Mouse (Mus musculus) cerebellum, adult 9-10 months (tissue): ENCODE results near the gene Akt2.

Experiments used
- DNase-seq: peaks from one replicate; pipeline ENCODE4 v3.0.0; 2022

The Akt2 gene

DNA sequence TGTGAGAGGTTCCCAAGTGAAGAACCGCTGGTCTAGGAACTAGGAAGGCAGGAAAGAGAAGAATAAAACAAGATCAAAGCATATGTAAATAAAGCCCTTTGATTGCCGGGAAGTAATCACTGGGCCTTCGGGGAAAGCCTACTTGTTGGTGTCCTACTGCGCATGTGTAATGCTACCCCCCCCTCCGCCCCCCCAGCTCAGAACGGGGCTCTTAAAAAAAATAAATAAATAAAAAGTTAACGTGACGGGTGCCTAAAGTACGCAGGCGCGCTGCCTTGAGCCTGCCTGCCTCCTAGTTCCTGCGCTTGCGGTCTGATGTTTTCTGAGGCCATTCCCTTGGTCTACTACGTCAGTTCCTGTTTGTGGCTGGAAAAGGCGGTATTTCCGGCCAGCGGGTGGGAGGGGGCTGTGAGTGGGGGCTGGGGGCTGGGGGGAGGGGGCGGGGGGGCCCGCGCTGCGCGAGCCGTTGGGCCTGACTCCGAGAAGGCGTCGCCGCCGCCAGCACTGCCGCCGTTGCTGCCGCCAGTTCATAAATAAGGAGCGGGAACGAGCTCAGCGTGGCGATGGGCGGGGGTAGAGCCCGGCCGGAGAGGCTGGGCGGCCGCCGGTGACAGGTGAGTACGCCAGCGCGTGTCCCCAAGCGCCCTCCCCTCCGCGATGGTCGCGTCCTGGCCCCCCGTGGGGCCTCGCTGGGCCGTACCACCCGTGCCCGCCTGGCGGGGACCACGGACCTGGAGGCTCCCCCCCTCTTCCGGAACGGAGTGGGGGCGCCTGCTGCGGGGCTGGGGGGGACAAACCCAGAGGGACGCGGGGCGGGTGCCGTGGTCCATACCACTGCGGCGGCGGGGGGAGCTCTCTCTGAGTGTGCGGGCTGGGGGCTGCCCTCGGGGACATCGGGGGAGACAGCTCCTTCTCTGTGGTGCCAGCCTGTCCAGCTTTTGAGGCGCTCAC, at the start of gene Akt2:
Akt2 (plus strand) TSS at position 287 of the 951 bp plus-strand sequence.
- DNase-seq, result peak; percentile 97

DNA sequence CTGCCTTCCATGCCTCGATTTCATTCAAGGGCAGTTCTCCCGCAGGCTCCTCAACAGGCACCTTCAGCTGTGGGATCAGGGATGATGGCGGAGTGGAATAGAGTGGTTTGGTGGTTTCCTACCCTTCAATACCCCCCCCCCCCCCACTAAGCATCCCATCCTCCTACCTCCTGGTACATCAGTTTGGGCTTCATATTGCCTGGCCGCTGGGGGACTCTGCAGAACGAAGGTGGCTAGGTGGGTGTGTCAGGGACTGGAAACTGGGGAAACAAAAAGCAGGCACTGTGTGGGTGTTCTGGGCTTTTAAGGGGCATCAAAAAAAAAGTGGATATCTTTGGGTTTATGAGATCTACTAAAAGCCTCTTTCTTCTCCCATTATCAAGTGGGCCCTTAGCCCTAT, 49.4 kb upstream of the Akt2 start:
- no peak for DNase-seq

DNA sequence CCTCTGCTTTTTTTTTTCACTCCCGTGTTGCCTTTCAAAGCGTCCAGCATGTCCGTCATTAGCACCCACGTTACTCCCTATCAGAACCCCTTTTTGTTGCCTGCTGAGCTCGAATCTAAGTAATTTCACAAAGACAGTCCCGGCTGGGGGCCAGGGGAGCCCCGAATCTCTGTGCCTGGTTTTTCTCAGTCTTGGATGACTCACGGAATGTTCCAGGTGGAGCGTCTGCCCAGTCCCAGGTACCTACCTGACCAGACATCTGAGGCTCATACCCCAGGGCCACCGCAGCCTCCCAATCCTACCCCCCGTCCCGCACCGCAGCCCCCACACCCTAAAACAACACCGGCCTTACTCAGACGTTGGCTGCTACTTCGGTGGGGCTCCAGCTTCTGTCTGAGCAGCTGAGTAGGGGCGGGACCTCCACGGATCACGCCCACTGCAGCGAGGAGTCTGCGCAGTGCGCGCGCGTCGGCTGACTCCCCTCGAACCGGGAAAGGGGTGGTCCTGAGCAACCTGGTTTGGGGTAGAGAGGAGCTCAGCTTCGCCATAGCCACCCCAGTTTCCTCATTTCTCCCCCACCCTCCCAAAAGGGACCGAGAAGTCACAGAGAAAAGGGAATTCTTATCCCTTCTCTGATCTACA, 48.8 kb upstream of the Akt2 start:
- peak; percentile 89 for DNase-seq

DNA sequence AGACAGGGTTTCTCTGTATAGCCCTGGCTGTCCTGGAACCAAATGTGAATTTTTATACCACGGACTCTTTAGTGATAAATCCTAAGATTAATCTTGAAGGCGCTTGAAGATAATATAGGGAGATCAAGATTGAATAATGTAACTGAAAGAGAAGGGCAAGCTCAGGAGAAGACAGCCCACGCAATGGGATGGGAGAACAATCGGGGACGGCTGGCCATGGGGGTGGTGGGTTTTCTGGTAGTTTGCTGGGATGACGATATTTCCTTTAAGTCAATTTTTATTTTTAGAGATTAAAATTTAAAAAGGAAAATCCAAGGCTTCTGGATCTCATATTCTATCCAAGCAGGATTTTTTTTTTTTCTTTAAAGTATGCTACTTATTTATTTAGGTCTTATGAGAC, 48.3 kb upstream of the Akt2 start:
- DNase-seq, result no peak

DNA sequence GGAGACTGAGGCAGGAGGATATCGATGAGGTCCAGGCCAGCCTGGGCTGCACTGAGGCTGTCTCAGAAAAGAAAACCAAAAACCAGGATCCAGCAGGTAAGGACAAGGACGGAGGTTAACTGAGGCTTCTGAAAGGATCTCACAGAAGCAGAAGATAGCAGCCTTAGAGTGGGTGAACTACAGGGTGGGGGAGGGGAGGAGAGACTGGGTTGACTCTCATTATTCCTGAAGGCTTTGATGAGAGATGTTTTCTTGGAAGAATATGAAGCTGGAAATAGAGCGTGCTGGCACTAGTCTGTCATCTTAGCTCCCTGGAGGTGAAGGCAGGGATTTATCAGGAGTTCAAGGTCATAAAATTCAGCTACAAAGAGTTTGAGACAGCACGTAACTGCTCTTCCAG, 47.5 kb upstream of the Akt2 start:
- no peak for DNase-seq

DNA sequence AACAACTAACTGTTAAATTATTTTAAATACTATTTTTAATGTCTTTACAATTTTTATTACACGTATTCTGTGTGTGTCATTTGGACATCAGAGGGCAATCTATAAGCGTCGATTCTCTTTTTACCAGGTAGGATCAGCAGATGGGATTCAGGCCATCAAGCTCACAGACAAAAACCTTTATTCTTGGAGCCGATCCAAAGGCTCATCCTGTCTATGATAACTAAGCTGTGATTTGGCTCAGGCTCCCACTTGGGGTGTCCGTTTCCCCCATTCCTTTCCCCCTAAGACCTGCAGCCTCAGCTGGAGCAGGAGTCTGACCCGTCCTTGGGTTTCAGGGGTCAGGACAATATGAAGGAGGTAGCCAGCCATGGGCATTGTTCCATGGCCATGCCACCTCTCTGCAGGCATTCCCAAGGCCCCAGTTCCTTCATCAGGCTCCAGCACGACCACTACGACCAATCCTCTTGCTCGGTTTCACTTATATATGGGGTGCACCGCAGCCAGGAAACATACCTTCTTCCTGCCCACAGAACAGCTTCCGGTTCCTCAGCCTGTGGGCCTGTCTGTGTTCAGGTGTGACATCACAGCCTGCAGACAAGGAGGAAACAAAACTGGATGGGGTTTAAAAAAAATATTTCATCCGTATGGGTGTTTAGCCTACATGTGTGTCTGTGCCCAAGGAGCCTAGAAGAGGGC, 46.5 kb upstream of the Akt2 start:
- peak; percentile 53 for DNase-seq

DNA sequence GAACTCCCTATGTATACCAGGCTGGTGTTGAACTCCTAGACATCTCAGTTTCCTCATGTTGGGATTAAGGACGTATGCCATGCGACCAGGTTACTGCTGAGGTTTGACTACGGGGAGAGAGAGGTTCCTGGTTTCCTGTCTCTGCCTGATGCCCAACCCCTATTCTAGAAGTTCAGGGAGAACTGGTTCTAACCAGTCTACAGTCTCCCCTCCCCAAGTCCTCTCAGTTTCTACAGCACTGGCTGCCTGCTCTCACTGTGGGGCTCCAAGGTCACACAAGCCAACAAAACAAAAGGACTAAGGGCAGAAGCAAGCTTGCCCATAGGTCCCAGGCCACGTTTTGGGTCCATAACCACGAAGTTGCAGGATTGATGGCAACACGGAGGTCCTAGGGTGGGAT, 41.8 kb upstream of the Akt2 start:
- no peak for DNase-seq

DNA sequence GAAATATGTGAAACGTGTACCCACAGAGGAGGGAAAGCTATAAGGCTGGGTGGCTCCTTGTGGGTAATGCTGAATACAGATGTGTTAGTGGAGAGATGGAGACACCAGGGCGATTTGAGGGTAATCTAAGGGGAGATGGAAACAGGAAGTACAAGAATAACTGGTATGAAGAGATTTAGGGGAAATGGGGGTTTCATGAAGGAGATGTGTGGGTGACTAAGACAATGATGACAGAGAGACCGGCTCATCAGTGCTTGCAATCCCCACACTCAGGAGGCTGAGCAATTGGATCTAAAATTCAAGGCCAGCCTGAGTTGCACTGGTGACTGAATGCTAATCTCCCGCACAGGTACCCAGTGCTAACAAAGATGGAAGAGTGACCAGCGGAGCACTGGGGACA, 39.3 kb upstream of the Akt2 start:
- DNase-seq, result no peak

DNA sequence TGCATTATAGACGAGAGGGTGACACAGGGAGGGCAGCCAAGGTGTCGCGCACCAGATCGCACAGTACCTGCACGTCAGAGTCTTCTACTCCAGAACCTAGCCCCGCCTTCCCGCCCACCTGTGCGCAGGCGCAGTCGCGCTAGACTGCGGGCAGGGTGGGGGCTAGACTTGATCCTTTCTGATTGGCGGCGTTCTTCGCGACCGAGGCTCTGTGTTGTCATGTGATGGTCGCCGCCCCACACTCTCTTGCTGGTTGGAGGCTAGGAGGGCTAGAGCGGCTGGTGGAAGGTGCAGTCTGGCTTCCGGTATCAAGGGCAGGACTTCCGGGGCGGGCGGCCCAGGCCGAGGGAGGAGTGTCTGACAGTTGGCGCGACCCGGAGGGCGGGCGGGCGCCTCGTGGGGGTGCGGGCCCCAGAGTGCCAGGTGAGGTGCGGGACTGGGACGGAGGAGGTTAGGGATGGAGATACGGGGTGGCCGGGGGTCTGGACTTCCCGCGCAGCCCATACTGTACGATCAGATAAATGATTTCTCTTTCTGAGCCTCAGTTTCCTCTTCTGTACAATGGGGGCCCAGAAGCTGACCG, 38.3 kb upstream of the Akt2 start, which contains the start of the genes Pld3 and 2310022A10Rik:
Pld3 (minus strand) TSS at position 288 of the 583 bp plus-strand sequence.
2310022A10Rik (plus strand) TSS at position 303 of the 583 bp plus-strand sequence.
- DNase-seq, result peak; percentile 99

DNA sequence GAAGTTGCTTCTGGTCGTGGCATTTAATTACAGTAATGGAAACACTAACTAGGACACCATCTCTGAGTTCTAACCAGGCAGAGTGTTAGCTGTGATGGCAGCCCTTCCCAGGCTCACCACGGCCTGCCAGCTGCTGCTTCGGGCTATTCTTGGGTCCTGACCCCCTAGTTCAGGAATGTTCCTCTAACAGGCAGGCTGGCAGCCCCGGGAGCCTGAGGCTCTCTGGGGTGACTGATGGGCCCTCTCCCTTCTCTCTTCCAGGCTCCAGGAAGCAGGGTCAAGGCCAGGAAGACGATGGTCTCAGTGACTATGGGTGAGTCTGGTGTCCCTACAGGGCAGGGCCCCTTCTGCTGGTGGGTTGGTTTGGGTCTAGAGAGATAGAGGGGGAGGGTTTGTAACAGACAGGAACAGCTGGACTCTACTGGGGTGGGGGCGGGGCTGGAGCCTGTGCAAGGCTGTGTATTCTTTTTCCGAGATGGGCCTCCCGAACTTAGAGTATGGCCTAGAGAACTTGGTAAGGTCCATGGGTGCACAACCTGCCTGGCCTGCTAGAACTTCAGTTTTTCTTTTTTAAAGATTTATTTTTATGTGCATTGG, 31.0 kb upstream of the Akt2 start:
- no peak for DNase-seq

DNA sequence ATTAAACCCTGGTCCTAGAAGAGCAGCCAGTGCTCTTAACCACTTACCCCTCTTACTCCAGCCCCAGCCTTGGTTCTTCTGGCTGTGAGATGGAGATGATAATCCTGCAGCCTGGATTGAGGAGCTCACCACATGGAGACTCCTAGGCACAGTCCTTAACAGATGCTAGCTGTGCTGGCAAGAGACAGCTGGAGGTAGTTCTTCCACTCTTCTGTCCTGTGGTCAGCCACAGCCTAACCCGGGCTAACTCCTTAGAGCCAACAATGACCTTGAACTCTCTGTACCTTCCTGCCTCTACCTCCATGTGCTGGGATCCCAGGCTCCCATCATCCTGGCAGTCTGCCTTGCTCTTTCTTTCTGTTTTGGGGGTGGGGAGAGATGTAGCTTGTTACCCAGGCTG, 30.4 kb upstream of the Akt2 start:
- no peak for DNase-seq

DNA sequence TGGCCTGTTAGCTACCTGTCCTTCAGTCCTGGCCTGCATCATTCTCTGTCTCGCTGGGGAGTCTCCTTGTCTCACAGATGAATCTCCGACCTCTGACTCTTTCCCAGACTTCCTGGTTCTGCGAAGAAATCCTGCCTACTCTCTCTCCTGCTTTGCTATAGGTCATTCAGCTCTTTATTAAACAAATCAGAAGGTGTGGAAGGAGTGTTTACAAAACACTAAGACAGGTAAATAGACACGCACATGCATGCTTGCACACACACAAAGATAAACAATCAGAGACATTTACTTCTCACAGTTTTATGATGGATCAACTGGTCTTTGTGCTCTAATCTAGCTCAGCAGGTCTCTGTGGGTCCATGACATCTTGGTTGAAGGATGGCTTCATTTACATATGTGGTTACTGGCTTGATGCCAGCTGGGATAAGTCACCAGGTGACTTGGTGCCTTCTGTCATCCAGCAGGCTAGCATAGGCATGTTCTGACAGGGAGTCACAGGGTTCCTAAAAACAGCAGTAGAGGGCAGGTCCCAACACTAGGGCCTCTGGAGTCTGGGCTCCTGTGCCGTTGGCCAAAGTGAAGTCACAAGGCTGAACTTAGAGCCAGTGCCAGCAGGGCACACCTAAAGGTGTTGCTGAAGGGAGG, 21.6 kb upstream of the Akt2 start:
- DNase-seq, result no peak

DNA sequence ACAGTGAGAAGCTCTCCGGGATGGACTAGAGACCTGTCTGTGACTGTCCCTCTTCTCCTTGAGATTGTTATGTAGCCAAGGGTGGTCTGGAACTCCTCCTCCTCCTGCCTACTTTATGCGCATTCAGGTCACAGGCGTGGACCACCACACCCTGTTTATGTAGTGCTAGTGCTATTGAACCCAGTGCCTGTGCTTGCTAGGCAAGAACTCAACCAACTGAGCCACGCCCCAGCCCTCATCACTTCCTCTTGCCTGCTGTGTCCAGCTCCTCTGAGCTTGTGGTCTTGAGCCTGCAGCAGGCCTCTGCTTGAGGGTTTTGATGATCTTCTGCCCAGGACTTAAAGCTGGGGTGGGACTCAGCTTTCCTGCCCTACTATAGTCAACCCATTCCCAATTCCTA, 19.2 kb upstream of the Akt2 start:
- no peak for DNase-seq

DNA sequence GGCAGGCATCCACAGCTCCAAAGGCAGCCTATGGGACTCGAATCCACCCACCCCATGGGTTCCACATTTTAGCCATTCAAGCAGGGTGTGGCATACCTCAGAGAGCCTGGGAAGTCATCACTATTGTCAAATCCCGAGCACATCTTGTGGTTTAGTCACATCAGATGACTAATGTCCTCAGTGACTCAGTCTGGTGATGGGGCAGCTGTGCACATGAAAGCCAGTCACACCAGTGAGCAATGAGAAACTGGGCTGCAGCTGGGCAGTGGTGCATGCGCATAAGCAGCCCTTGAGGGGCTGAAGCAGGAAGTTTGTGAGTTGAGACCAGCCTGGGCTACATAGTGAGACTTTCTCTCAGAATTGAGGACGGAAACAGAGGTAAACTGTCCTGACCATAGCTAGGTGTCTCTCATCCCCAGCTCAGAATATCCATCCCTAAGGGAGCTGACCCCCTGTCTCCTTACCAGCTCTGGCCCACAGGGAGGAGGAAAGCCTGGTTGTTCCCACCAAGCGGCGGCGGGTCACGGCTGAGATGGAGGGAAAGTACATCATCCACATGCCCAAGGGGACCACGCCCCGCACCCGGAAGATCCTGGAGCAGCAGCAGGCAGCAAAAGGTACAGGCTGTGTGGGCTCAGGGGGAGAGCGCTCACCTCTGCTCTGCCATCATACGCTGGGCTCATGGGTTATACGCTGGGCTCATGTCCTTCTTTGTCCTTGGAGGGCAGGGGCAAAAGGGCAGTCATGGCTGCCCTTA, 17.1 kb upstream of the Akt2 start:
- DNase-seq, result no peak

DNA sequence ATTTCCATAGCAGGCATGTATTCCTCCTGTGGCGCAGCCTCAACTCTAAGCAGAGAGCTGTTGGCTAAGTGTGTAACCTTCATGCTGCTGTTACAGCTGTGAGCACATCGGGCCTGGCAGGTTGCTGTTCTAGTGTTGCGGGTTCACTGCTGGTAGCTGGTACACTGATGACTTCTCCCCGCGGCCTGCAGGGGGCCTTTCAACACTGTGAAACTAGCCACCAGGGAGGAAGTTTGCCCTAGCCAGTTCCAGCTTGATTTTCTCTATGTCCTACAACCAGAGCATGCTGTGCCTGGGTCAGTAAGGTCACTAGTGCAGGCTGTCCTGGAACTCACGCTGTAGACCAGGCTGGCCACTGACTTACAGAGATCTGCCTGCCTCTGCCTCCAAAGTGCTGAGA, 14.4 kb upstream of the Akt2 start:
- DNase-seq, result peak; percentile 60

DNA sequence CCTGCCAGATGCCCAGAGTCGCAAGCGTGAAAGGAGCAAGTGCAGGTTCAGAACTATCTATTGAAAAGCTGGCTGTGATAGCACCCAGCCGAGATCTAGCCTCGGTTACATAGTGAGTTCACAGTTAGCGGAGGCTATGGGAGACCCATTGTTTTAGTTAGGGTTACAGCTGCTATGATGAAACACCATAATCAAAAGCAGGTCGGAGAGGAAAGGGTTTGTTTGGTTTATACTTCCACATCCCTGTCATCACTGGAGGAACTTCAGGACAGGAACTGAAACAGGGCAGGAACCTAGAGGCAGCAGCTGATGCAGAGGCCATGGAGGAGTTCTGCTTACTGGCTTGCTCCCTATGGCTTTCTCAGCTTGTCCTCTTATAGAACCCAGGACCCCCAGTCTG, 13.8 kb upstream of the Akt2 start:
- DNase-seq, result no peak

DNA sequence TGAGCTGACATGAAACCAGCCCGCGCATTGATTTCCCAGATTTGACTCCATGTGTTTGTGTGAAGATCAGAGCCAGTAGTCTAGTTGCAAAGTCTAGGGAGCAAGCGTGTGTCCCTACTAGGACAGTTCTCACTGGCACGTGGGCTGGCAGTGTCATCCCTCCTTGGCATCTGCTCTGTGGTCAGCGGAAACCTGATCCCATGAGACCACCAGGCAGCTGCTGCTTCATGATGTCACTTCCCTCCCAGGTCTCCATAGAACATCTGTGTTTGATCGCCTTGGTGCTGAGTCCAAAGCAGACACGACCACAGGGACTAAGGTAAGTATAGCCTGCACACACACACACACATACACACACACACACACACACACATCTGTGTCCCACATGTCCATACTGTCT, 12.9 kb upstream of the Akt2 start:
- no peak for DNase-seq

DNA sequence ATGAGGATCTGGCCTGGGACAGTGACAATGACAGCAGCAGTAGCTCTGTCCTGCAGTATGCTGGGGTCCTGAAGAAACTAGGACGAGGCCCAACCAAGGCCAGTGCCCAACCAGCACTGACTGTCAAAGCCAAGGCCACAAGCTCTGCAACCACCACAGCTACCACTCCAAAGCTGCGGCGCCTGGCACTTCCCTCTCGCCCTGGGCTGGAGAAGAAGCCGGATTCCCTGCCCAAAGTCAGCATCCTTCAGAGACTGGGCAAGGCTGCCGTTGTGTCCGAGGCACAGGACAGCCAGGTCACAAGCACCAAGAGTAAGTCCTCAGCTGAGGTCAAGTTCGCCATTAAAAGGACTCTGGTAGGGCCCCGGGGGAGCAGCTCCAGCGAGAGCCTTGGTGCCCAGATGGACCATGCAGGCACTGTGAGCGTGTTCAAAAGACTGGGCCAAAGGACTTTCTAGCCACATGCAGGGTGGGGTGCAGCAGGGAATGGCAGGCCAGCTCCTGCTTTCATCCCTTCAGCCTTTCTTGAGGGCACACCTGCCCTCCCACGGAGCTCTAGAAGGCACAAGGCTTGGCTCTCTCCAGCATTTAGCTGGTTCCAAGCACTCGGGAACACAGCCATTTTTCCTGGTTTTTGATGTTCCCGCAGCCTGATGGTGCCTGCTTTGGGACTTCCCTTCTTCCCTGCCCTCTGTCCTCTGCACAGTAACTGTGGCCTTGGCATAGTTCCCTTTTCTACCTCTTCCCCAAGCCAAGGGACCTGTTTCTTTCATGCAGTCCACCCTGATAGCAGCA, 10.8 kb upstream of the Akt2 start:
- no peak for DNase-seq

DNA sequence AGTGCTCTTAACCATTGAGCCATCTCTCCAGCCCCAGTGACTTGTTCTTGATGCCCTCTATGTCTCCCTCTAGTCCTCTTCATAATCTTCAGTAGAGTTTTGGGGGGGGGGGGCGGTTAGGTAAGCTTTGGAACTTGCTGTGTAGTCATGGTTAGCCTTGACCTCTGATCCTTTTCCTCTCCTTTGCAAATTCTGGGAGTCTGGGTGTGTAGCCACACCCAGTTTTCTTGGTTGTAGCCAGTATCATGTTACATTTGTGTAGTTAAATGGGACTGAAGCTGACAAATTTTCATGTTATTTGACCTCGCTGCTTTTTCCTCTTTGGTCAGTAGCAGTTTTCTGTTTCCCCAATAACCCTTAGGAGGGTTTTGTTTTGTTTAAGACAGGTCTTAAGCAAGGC, 4.5 kb upstream of the Akt2 start:
- no peak for DNase-seq

DNA sequence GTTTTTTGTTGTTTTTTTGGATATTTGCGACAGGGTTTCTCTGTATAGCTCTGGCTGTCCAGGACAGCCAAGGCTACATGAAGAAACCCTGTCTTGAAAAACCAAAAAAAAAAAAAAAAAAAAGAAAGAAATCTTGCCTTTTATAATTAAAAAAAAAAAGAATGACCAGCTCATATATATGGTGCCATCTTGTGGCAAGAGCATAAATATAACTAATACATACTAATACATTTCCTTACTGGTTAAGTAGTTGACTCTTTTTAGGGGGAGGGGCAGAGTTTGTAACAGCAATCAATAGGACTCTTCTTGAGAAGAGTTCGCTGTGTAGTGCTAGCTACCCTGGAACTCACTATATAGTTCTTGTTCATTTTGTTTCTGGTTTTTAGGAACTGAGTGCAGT, 3.6 kb upstream of the Akt2 start:
- DNase-seq, result no peak

DNA sequence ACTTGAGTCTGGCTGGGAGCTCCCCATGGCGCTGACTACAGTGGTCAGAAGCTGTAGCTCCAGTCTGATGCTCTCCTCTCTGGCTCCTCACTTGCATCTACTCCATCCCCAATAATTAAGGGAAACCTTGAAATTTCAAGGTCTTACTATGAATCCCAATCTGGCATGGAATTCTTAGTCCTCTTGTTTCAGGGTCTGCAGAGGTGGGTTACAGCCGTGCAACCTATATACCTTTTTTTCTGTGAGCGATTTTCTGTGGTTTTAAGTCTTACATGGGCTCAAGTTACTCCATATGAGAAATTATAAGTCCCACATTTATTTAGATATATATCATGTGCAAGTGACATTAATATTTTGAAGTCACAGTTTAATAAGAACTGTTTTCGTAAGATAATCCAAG, 1.3 kb upstream of the Akt2 start:
- peak; percentile 53 for DNase-seq
